Mouse (Mus musculus) hindbrain, embryonic 15.5 days (tissue): ENCODE measurements around the gene Ofcc1. TPM values are rescaled to one million over a fixed set of nuclear protein-coding genes. Genes with fewer than 3 reads are reported as not detected.

ENCODE experiments used
- ATAC-seq: fragments of 200-750 bp; cut with Nextera tagmentation; 2 replicates; pipeline ENCODE4 v1.8.0; 2017; ENCODE audit warnings: low read depth, moderate number of reproducible peaks, moderate TSS enrichment; ENCODE audit not compliant: low FRiP score
- H3K27ac ChIP-seq: fragments of 300-500 bp; sonication (generic); replicated peaks from 2 replicates; pipeline ENCODE4 v1.5.1; 2015; ENCODE audit warnings: mild to moderate bottlenecking, inconsistent platforms
- H3K27me3 ChIP-seq: fragments of 300-500 bp; sonication (generic); 2 replicates; pipeline ENCODE4 v1.6.1; 2015; ENCODE audit warnings: control low read depth, inconsistent platforms
- H3K36me3 ChIP-seq: fragments of 300-500 bp; sonication (generic); 2 replicates; pipeline ENCODE4 v1.6.1; 2015; ENCODE audit warnings: control low read depth, inconsistent platforms
- H3K4me1 ChIP-seq: fragments of 300-500 bp; sonication (generic); replicated peaks from 2 replicates; pipeline ENCODE4 v1.6.1; 2015; ENCODE audit warnings: control low read depth, inconsistent platforms
- H3K4me2 ChIP-seq: fragments of 300-500 bp; sonication (generic); 2 replicates; pipeline ENCODE4 v1.6.1; 2015; ENCODE audit warnings: moderate library complexity, mild to moderate bottlenecking, inconsistent platforms
- H3K4me3 ChIP-seq: fragments of 300-500 bp; sonication (generic); 2 replicates; pipeline ENCODE4 v1.5.1; 2015; ENCODE audit warnings: mild to moderate bottlenecking, inconsistent platforms
- H3K9ac ChIP-seq: fragments of 300-500 bp; sonication (generic); 2 replicates; pipeline ENCODE4 v1.6.1; 2015; ENCODE audit warnings: inconsistent platforms
- H3K9me3 ChIP-seq: fragments of 300-500 bp; sonication (generic); 2 replicates; pipeline ENCODE4 v1.6.1; 2016; ENCODE audit warnings: control low read depth, inconsistent platforms
- WGBS: fragments of 180-500 bp; shearing (Covaris S2); methylation state at CpG from one replicate; pipeline ENCODE4 v1.1.7; 2015; 5-methylcytosine and 5-hydroxymethylcytosine counted together
- polyA plus RNA-seq: library from polyadenylated mRNA; unstranded; fragments of >200 nt; fragmentation: Nextera tagmentation; extraction: Ambion mirVana; gene quantifications from 2 replicates; pipeline ENCODE4 v1.2.1, GENCODE M21; 2015

Gene Ofcc1
- polyA plus RNA-seq, 1 experiment from 2014 or later = 0.10 TPM

DNA sequence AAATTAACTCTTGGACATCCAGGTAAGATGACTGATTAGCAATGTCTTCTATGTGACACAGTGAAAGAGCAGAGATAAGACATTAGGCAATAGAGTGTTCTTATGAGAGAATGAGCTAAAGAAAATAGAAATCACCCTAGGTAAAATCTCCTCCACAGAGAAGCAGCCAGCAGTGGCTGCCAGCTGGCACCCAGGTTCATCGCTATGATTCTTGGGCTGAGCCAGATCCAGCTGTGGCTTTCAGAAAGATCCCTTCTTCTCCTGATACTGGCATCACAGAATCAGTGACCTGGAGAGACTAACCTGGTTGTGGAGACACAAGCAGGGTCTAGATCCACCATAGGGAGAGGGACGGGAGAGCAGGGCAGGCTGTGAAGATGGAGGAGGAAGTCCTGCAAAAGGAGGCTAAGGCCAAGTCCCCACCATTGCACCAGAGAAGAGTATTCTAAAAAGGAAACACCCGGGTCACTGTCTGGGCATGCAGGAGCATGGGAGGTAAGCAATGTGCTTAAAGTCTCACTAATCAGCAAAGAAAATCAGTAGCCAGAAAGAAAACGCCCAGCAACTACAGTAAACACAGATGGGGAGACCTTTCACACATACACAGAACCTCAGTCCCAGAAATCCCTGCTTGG, 46.0 kb downstream of the Ofcc1 start:
- H3K27me3 ChIP-seq = no peaks in the 10 kb centered on the region
- H3K4me3 ChIP-seq = no peak overlapping the region
- no peak overlapping the region for H3K27ac ChIP-seq
- no peak for ATAC-seq
- no peaks in the 10 kb centered on the region for H3K36me3 ChIP-seq
- 82% methylated on average over 4 of the region's 4 CpGs for WGBS
- H3K4me1 ChIP-seq = no peaks in the 10 kb centered on the region
- H3K9ac ChIP-seq = no peak overlapping the region
- no peaks in the 10 kb centered on the region for H3K9me3 ChIP-seq
- H3K4me2 ChIP-seq = no peak overlapping the region

DNA sequence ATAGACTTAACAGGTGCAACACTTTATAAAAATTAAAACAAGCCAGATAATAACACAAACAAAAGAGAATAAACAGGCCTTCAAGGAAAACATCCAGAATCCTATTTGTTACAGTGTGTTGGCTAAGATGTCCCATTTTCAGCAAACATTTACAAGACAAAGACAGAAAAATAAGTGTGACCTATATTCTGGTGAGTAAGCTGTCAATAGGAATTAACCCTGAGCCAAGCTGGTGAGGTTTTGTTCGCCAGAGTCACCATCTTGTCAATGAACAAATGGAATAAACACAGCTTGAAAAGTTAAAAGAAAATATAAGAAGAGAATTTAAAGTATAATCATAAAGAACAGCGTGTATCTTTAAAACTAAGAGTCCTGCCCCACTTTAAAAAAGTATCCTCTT, 68.4 kb downstream of the Ofcc1 start:
- no peaks in the 10 kb centered on the region for H3K36me3 ChIP-seq
- no peak overlapping the region for H3K4me3 ChIP-seq
- H3K4me1 ChIP-seq = no peaks in the 10 kb centered on the region
- H3K27me3 ChIP-seq = no peaks in the 10 kb centered on the region
- WGBS = 83% methylated on average over 2 of the region's 2 CpGs
- H3K9ac ChIP-seq = no peak overlapping the region
- no peak overlapping the region for H3K4me2 ChIP-seq
- no peak for ATAC-seq
- no peak overlapping the region for H3K27ac ChIP-seq
- H3K9me3 ChIP-seq = no peaks in the 10 kb centered on the region

GRCm38 (mm10) chr13:40290846-40291245, 70.4 kb downstream of the Ofcc1 start:
- Histone ChIP-seq H3K9me3 (no peaks in the 10 kb centered on the region), H3K27me3 (no peaks in the 10 kb centered on the region), H3K9ac (no peak overlapping the region), H3K4me1 (peaks cover 7% of the 10 kb centered on the region), H3K4me3 (no peak overlapping the region), H3K36me3 (no peaks in the 10 kb centered on the region), H3K4me2 (no peak overlapping the region), H3K27ac (no peak overlapping the region)
- ATAC-seq = no peak
- WGBS = 63% methylated on average over 10 of the region's 10 CpGs

DNA sequence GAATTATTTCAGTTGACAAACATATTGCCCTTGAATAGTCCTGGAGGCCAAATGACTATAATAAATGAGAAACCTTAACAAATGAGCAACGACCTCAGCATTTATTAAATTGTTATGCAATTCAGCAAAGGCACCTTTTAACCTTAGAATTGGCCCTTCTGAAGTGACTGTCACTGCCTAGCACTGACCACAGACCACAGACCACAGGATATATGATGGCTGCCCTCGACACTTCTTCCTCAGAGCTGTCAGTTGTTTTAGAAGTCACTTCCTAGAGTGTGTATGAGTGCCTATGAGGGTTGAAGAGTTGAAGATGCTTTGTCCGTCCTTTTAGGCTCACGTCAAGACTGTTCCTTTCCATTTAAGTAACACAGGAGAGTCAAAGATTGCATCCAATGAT, 72.6 kb downstream of the Ofcc1 start:
- Histone ChIP-seq H3K36me3 (no peaks in the 10 kb centered on the region), H3K27ac (no peak overlapping the region), H3K4me1 (peaks cover 7% of the 10 kb centered on the region), H3K4me3 (no peak overlapping the region), H3K9me3 (no peaks in the 10 kb centered on the region), H3K9ac (no peak overlapping the region), H3K4me2 (no peak overlapping the region), H3K27me3 (no peaks in the 10 kb centered on the region)
- WGBS = 80% methylated on average over 4 of the region's 4 CpGs
- no peak for ATAC-seq

GRCm38 (mm10) chr13:40287266-40288002, 73.8 kb downstream of the Ofcc1 start:
- no peak for ATAC-seq
- WGBS = 26% methylated on average over 21 of the region's 21 CpGs
- Histone ChIP-seq H3K9me3 (no peaks in the 10 kb centered on the region), H3K27ac (no peak overlapping the region), H3K4me1 (peaks cover 7% of the 10 kb centered on the region), H3K4me2 (peak overlapping the region; percentile 48), H3K36me3 (no peaks in the 10 kb centered on the region), H3K9ac (no peak overlapping the region), H3K4me3 (0 out of 2 replicates have a peak overlapping the region, but pooled peaks have one; percentile 5), H3K27me3 (no peaks in the 10 kb centered on the region)

DNA sequence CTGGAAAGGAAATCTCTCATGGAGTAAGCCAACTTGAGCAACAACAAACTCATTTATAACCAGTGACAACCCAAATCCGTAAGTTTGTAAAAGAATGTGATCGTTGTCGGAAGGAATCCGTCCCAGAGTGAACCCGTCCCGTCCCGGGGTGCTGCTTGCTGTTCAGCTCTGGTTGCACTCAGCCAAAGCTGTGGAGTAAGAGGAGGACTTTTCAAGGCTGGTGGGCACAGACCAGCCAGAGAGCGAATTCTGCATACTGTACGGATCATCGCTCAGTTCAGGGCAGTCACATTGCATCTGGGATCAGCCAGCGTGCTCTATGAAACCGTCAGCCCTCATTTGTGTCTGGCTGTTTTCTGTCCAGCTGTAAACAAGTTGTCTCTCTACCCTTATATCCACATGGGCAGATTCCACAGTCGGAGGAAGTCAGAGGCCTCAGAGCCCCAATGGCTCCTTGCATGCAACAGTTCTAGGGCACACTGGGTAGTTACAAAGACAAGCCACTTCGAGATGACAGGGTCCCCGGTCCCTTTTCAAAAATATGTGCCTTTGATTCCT, 75.9 kb downstream of the Ofcc1 start:
- no peak for ATAC-seq
- no peak overlapping the region for H3K4me2 ChIP-seq
- no peak overlapping the region for H3K4me3 ChIP-seq
- 78% methylated on average over 15 of the region's 15 CpGs for WGBS
- no peak overlapping the region for H3K9ac ChIP-seq
- H3K4me1 ChIP-seq = peaks cover 7% of the 10 kb centered on the region
- H3K36me3 ChIP-seq = no peaks in the 10 kb centered on the region
- no peak overlapping the region for H3K27ac ChIP-seq
- H3K9me3 ChIP-seq = no peaks in the 10 kb centered on the region
- no peaks in the 10 kb centered on the region for H3K27me3 ChIP-seq

DNA sequence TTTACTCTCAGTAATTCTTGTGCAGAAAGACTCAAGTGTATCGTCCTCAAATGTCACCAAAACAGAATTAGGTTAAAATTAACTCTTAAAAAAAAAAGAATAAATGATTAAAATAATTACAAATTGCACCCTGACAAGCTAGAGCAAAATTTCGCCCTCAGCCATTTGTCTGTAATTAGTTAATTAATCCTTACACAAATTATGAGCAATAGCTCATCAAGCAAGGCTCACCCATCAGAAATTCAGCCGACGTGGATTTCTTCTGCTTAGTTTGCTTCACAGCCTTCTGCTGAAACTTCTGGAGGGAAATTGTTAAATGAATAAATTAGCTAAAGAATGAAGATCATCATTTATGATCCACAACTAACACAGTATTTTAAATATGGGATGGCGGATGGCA, 80.6 kb downstream of the Ofcc1 start:
- no peak overlapping the region for H3K27ac ChIP-seq
- H3K4me2 ChIP-seq = no peak overlapping the region
- no peaks in the 10 kb centered on the region for H3K36me3 ChIP-seq
- no peak overlapping the region for H3K9ac ChIP-seq
- 71% methylated on average over 5 of the region's 5 CpGs for WGBS
- no peak overlapping the region for H3K4me3 ChIP-seq
- no peaks in the 10 kb centered on the region for H3K4me1 ChIP-seq
- H3K27me3 ChIP-seq = no peaks in the 10 kb centered on the region
- no peaks in the 10 kb centered on the region for H3K9me3 ChIP-seq
- no peak for ATAC-seq

DNA sequence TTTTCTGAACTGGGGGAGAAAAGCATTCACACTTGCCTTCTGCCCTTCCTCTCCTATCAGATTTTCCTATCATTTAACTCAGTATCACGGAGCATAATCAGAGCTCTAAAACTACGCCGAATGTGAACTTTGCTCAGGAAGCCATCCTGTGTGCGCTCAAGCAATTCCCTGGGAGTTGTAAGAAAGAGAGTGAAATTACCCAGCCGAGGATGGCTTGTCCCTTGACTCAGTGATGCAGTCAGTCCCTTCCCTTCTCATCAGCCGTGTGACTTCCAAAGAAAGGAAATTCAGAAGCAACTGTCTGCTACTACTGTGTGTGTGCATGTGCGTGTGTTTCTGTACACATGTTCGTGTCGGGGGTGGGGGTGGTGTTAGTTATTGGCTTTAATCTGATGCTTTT, 93.7 kb downstream of the Ofcc1 start:
- H3K36me3 ChIP-seq = no peaks in the 10 kb centered on the region
- 84% methylated on average over 9 of the region's 9 CpGs for WGBS

GRCm38 (mm10) chr13:40263087-40263807, 98.0 kb downstream of the Ofcc1 start:
- Histone ChIP-seq H3K9ac (no peak overlapping the region), H3K4me3 (no peak overlapping the region), H3K27ac (no peak overlapping the region; the same call in 1 of the 2 replicates), H3K27me3 (no peaks in the 10 kb centered on the region), H3K36me3 (no peaks in the 10 kb centered on the region), H3K9me3 (no peaks in the 10 kb centered on the region), H3K4me2 (peak overlapping the region; percentile 25), H3K4me1 (no peaks in the 10 kb centered on the region)
- whole genome bisulfite sequencing = 59% methylated on average over 16 of the region's 16 CpGs
- no peak for ATAC-seq

More for the DNA sequence above, 93.7 kb downstream of the Ofcc1 start:
- no peak overlapping the region for H3K9ac ChIP-seq
- no peak overlapping the region for H3K4me3 ChIP-seq
- H3K4me1 ChIP-seq = no peaks in the 10 kb centered on the region
- no peak overlapping the region for H3K4me2 ChIP-seq
- no peaks in the 10 kb centered on the region for H3K27me3 ChIP-seq
- no peaks in the 10 kb centered on the region for H3K9me3 ChIP-seq
- no peak overlapping the region for H3K27ac ChIP-seq
- ATAC-seq = no peak

DNA sequence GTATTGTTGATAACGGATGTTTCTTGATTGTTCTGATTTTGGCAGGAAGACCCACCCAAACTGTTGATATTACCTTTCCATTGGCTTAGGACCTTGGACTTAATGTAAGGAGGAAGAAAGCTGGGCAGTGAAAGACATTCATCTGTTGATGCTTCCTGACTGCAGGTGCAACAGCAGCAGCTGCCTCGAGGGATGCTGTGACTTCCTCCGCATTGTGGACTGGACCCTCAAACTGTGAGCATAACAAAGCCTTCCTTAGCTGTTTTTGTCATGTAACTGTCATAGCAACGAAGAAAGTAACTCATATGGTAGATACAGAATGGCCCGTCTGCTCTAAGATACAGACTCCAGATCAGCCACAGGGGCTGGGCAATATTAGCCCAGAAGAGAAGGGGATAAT, 102.5 kb downstream of the Ofcc1 start:
- no peak overlapping the region for H3K4me3 ChIP-seq
- H3K4me1 ChIP-seq = no peaks in the 10 kb centered on the region
- no peaks in the 10 kb centered on the region for H3K9me3 ChIP-seq
- H3K9ac ChIP-seq = no peak overlapping the region
- 75% methylated on average over 5 of the region's 5 CpGs for WGBS
- no peaks in the 10 kb centered on the region for H3K27me3 ChIP-seq
- no peak overlapping the region for H3K27ac ChIP-seq
- H3K36me3 ChIP-seq = no peaks in the 10 kb centered on the region
- no peak for ATAC-seq
- H3K4me2 ChIP-seq = no peak overlapping the region

DNA sequence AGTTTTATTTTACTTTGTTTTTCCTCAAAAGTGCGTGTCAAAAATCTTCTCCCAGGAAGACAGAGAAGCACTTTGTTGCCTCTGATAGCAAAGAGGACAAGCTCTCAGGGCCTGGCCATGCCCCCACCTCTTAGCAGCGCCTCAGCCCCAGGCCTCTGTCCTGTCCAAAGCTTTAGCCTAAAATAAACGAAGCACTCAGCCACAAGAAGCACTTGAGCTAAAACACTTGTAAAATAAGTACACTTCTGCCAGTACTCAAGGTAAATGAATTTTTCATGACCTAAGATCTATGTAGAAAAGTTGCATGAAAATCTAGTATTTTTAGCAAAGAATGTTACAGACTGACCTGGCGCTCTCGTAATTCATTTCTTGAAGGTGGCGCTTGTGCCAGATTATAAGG, 117.4 kb downstream of the Ofcc1 start:
- H3K4me2 ChIP-seq = no peak overlapping the region
- no peak overlapping the region for H3K27ac ChIP-seq
- no peak overlapping the region for H3K9ac ChIP-seq
- H3K36me3 ChIP-seq = no peaks in the 10 kb centered on the region
- 85% methylated on average over 6 of the region's 6 CpGs for WGBS
- H3K9me3 ChIP-seq = no peaks in the 10 kb centered on the region
- no peaks in the 10 kb centered on the region for H3K4me1 ChIP-seq
- H3K27me3 ChIP-seq = no peaks in the 10 kb centered on the region
- no peak overlapping the region for H3K4me3 ChIP-seq
- ATAC-seq = no peak

DNA sequence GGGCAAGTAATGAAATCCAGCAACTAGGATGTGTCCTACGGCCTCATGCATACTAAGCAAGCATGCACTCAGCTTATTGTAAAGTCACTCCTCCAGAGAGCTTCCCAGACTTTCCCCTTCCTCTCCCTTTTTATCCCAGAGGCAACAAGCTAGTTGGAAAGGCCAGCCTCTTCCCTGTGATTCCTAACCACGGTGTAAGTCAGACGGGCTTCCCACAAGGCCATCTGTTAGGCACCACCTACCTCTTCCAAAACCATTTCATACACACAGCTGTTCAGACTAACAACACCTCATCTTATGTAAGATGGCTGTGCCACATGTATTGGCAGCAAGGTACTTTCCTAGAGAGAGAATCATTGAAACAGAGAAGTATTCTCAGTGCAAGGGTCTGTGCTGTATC, 124.9 kb downstream of the Ofcc1 start:
- Histone ChIP-seq H3K36me3 (no peaks in the 10 kb centered on the region), H3K4me3 (no peak overlapping the region), H3K27me3 (no peaks in the 10 kb centered on the region), H3K9ac (no peak overlapping the region), H3K27ac (no peak overlapping the region), H3K4me1 (no peaks in the 10 kb centered on the region), H3K4me2 (no peak overlapping the region), H3K9me3 (no peaks in the 10 kb centered on the region)
- WGBS = 74% methylated on average over 3 of the region's 3 CpGs
- ATAC-seq = no peak
